Mouse (Mus musculus) adrenal gland, adult (tissue): ENCODE results near the gene Ak5.
A peak's percentile ranks its signal among the peaks of the same experiment; 100 is the strongest.

Source experiments
- DNase-seq, 2 experiments: peaks; one replicate each; pipeline ENCODE4 v3.0.0; 2022 to 2023; ENCODE audit warnings: low spot score in 1 of 2; ENCODE audit not compliant: inconsistent age in 2 of 2

Gene Ak5

GRCm38 (mm10) chr3:152446966-152447365 is 221.2 kb downstream of the Ak5 start:
- DNase-seq, result no peak

GRCm38 (mm10) chr3:152444114-152444513 is 224.0 kb downstream of the Ak5 start:
- no peak for DNase-seq

- no peak for DNase-seq
Observed at GRCm38 (mm10) chr3:152442795-152443194, 225.4 kb downstream of the Ak5 start.

GRCm38 (mm10) chr3:152438068-152438467 is 230.1 kb downstream of the Ak5 start:
- peak in 1 of 2 experiments; percentile 14 for DNase-seq

- no peak for DNase-seq
Observed at GRCm38 (mm10) chr3:152435590-152435989, 232.6 kb downstream of the Ak5 start.

GRCm38 (mm10) chr3:152432677-152433076 is 235.5 kb downstream of the Ak5 start:
- DNase-seq, result no peak

- DNase-seq, result no peak
Observed at GRCm38 (mm10) chr3:152428925-152429324, 239.2 kb downstream of the Ak5 start.
